Comparison of ENCODE assay signal across 9 mouse cellular contexts in genomic region chr4:141069731-141070130, GRCm38 (mm10). TPM values are rescaled to one million over a fixed set of nuclear protein-coding genes. Genes with fewer than 3 reads are reported as not detected.
DNase-seq lines count a peak whose midpoint lies in the region; ATAC-seq and TF ChIP-seq lines count a peak whose summit lies in the region.
"Had no signal": no experiment of that assay in that cellular context is flagged by ENCODE, and none has a peak within 500 bp of the region (broad histone marks: within the 10 kb centered on the region; RNA-seq: fewer than 3 reads in every experiment).

No protein-coding gene starts in this region.

- H3K4me3 ChIP-seq in testis, adult 2 months (ENCODE audit: control insufficient read depth, low read depth, low read length): no peak overlapping the region
- no peak overlapping the region for H3K4me3 ChIP-seq in embryonic fibroblast, embryonic 13.5 days (ENCODE audit: insufficient read depth, low read length)
- H3K4me3 ChIP-seq in kidney, postnatal 0 days (replicated peaks; ENCODE audit: low read depth, low read length): no peak overlapping the region
- H3K4me3 ChIP-seq: neural tube, embryonic 12.5 days had no signal

- DNase-seq in adrenal gland, postnatal 10 days: peak; percentile 64
- DNase-seq in adrenal gland, adult 8-10 months: no peak
- no peak for DNase-seq in testis, postnatal 14 days (ENCODE audit: low spot score)
- peak; percentile 68 for DNase-seq in kidney, postnatal 0 days (ENCODE audit: low spot score)
- DNase-seq in thymus, postnatal 14 days: peak; percentile 55

- no peak for TF ChIP-seq POLR2A in testis, adult 2 months (IDR thresholded peaks at IDR 0.05; ENCODE audit: control insufficient read depth, low read depth, low read length)
- TF ChIP-seq POLR2A in embryonic fibroblast, embryonic 13.5 days (IDR thresholded peaks at IDR 0.05; ENCODE audit: low read depth, low read length): no peak

- H3K27me3 ChIP-seq in testis, adult 2 months (ENCODE audit: control insufficient read depth, insufficient read depth, low read length): no peaks in the 10 kb centered on the region
- no peaks in the 10 kb centered on the region for H3K27me3 ChIP-seq in kidney, postnatal 0 days (ENCODE audit: insufficient read depth, low read length)
- H3K27me3 ChIP-seq: neural tube, embryonic 12.5 days had no signal

- no peak overlapping the region for H3K9ac ChIP-seq in kidney, postnatal 0 days (ENCODE audit: low read depth, low read length)
- H3K9ac ChIP-seq: neural tube, embryonic 12.5 days had no signal

- peak; percentile 29 for ATAC-seq in kidney, postnatal 0 days (replicated peaks; ENCODE audit: low FRiP score, low read depth)
- ATAC-seq in megakaryocyte, adult 5-6 weeks (ENCODE audit: poor library complexity, severe bottlenecking): peak; percentile 53

- H3K27ac ChIP-seq in testis, adult 2 months (ENCODE audit: control insufficient read depth, insufficient read depth, low read depth, low read length): no peak overlapping the region
- H3K27ac ChIP-seq in embryonic fibroblast, embryonic 13.5 days (ENCODE audit: insufficient read depth, low read length): no peak overlapping the region
- no peak overlapping the region for H3K27ac ChIP-seq in kidney, postnatal 0 days
- H3K27ac ChIP-seq: neural tube, embryonic 12.5 days had no signal

- TF ChIP-seq CTCF in testis, adult 2 months (IDR thresholded peaks at IDR 0.05; ENCODE audit: control insufficient read depth, insufficient read depth, insufficient replicate concordance, low read depth, low read length): peak; percentile 72; the same call in 1 of the 2 replicates
- TF ChIP-seq CTCF in embryonic fibroblast, embryonic 13.5 days (IDR thresholded peaks at IDR 0.05; ENCODE audit: borderline replicate concordance, insufficient read depth, low read length): peak; percentile 79; the same call in 1 of the 2 replicates
- TF ChIP-seq CTCF in kidney, postnatal 0 days (IDR thresholded peaks at IDR 0.05; ENCODE audit: low read depth): peak; percentile 87

- no peaks in the 10 kb centered on the region for H3K9me3 ChIP-seq in kidney, postnatal 0 days (replicated peaks; ENCODE audit: low read length)
- H3K9me3 ChIP-seq: neural tube, embryonic 12.5 days had no signal

- H3K4me2 ChIP-seq in kidney, postnatal 0 days (ENCODE audit: low read length): no peak overlapping the region
- H3K4me2 ChIP-seq: neural tube, embryonic 12.5 days had no signal

- H3K36me3 ChIP-seq in testis, adult 2 months (ENCODE audit: control insufficient read depth, insufficient read depth, low read length): no peaks in the 10 kb centered on the region; the same call in none of the 2 replicates
- H3K36me3 ChIP-seq in kidney, postnatal 0 days (ENCODE audit: insufficient read depth, low read length): peaks cover 73% of the 10 kb centered on the region

- WGBS in kidney, postnatal 0 days: 62% methylated on average over 4 of the region's 4 CpGs

- no peaks in the 10 kb centered on the region for H3K4me1 ChIP-seq in testis, adult 2 months (ENCODE audit: control insufficient read depth, insufficient read depth, low read length)
- peaks cover 2% of the 10 kb centered on the region; the same call in 1 of the 2 replicates for H3K4me1 ChIP-seq in embryonic fibroblast, embryonic 13.5 days (ENCODE audit: control insufficient read depth, insufficient read depth, low read length)
- no peaks in the 10 kb centered on the region for H3K4me1 ChIP-seq in kidney, postnatal 0 days (replicated peaks; ENCODE audit: insufficient read depth, low read length)
- H3K4me1 ChIP-seq: neural tube, embryonic 12.5 days had no signal

RNA-seq across cellular contexts. Expression of gene Necap2, which starts 8.4 kb away (rescaled TPM):
- 10 to 100 TPM; 54.5 to 57.1 TPM for total RNA-seq in adrenal gland, postnatal 10 days (2021)
- total RNA-seq in adrenal gland, adult 8-10 months (2022): 10 to 100 TPM; 55.4 to 82.5 (median 71.9) TPM
- polyA plus RNA-seq in testis, adult 2 months (2012; rRNA removed): 27.3 and 30.1 TPM in 2 replicates
- 47.2 and 48.5 TPM in 2 replicates for polyA plus RNA-seq in embryonic fibroblast, embryonic 13.5 days (2011; ENCODE audit: insufficient read length, low read depth, missing spikeins)
- 87.6 and 93.1 TPM in 2 replicates for polyA plus RNA-seq in kidney, postnatal 0 days (2015; fragmentation: Nextera tagmentation; extraction: Ambion mirVana)
- 70.2 and 72.2 TPM in 2 replicates for total RNA-seq in megakaryocyte, adult 5-6 weeks (2015)
- 126 and 133 TPM in 2 replicates for total RNA-seq in megakaryocyte, adult 5-6 weeks (2017)

RNA-seq across cellular contexts. Expression of gene Crocc, which starts 9.4 kb away (rescaled TPM):
- total RNA-seq in adrenal gland, postnatal 10 days (2021): 10 to 100 TPM in 1 of 2 experiments, 1 to 10 TPM in 1; 6.7 to 13.2 TPM
- total RNA-seq in adrenal gland, adult 8-10 months (2022): 10 to 100 TPM in 3 of 4 experiments, 1 to 10 TPM in 1; 8.4 to 22.2 (median 13.2) TPM
- polyA plus RNA-seq in testis, adult 2 months (2012; rRNA removed): 12.5 and 15.8 TPM in 2 replicates
- polyA plus RNA-seq in embryonic fibroblast, embryonic 13.5 days (2011; ENCODE audit: insufficient read length, low read depth, missing spikeins): 10.3 and 12.5 TPM in 2 replicates
- polyA plus RNA-seq in kidney, postnatal 0 days (2015; fragmentation: Nextera tagmentation; extraction: Ambion mirVana): 5.9 and 7.8 TPM in 2 replicates
- 1.9 and 2.8 TPM in 2 replicates for total RNA-seq in megakaryocyte, adult 5-6 weeks (2015)
- 8.6 and 9.1 TPM in 2 replicates for total RNA-seq in megakaryocyte, adult 5-6 weeks (2017)

RNA-seq across cellular contexts. Expression of gene Spata21, which starts 18.4 kb away (rescaled TPM):
- total RNA-seq in adrenal gland, postnatal 10 days (2021): not detected
- not detected for total RNA-seq in adrenal gland, adult 8-10 months (2022)
- polyA plus RNA-seq in testis, adult 2 months (2012; rRNA removed): 518 and 561 TPM in 2 replicates
- not detected in 2 replicates for polyA plus RNA-seq in embryonic fibroblast, embryonic 13.5 days (2011; ENCODE audit: insufficient read length, low read depth, missing spikeins)
- 0.54 and 0.55 TPM in 2 replicates for polyA plus RNA-seq in kidney, postnatal 0 days (2015; fragmentation: Nextera tagmentation; extraction: Ambion mirVana)
- total RNA-seq in megakaryocyte, adult 5-6 weeks (2015): not detected in 2 replicates
- not detected in 2 replicates for total RNA-seq in megakaryocyte, adult 5-6 weeks (2017)

RNA-seq across cellular contexts. Expression of gene Mfap2, which starts 59.5 kb away (rescaled TPM):
- total RNA-seq in adrenal gland, postnatal 10 days (2021): 10 to 100 TPM; 46.9 to 50.7 TPM
- total RNA-seq in adrenal gland, adult 8-10 months (2022): 10 to 100 TPM in 2 of 4 experiments, 1 to 10 TPM in 2; 9.1 to 12.3 (median 10.3) TPM
- polyA plus RNA-seq in testis, adult 2 months (2012; rRNA removed): 2.3 and 4.7 TPM in 2 replicates
- polyA plus RNA-seq in embryonic fibroblast, embryonic 13.5 days (2011; ENCODE audit: insufficient read length, low read depth, missing spikeins): 108 and 200 TPM in 2 replicates
- polyA plus RNA-seq in kidney, postnatal 0 days (2015; fragmentation: Nextera tagmentation; extraction: Ambion mirVana): 330 and 339 TPM in 2 replicates
- not detected in 2 replicates for total RNA-seq in megakaryocyte, adult 5-6 weeks (2015)
- total RNA-seq in megakaryocyte, adult 5-6 weeks (2017): not detected in 2 replicates

Comparison
In these comparisons a context has a peak if more than half of its experiments do, and no peak if none do; other contexts are left out.
1. DNase-seq: peak in adrenal gland, postnatal 10 days (single experiment), kidney, postnatal 0 days (single experiment) and thymus, postnatal 14 days (single experiment); none in adrenal gland, adult 8-10 months (single experiment) and testis, postnatal 14 days (single experiment).
2. Peak in every context shown above with its lines, with median percentiles within 50 percentile points of each other: CTCF ChIP-seq.